Mouse (Mus musculus): ENCODE results near the gene Plp2. TPM values are rescaled to one million over a fixed set of nuclear protein-coding genes. Genes with fewer than 3 reads are reported as not detected.

Gene Plp2
- polyA plus RNA-seq, 1 experiment: 29.3 TPM

DNA sequence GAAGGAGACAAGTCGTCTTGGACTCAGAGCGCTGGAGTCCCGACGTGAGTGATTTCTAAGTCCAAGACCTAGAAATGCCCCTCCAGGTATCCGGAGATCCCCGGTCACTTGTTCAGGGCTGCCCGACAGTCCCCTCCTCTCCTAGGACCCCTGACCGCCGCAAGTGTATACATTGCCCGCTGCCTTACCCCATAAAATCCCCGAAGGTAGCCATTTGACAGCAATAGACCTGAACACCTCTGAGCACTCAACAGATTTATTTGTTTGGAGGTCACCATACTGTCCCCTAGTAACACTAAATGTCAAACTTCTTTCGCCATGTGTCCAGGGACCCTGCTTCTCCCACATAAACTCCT, 8.8 kb upstream of the Plp2 start:
- H3K36me3 ChIP-seq (replicated peaks; ENCODE audit: low read length): no peaks in the 10 kb centered on the region
- peak overlapping the region; percentile 89 for H3K4me3 ChIP-seq (replicated peaks)
- peaks cover 17% of the 10 kb centered on the region for H3K27me3 ChIP-seq (replicated peaks)
- H3K4me1 ChIP-seq: peaks cover 6% of the 10 kb centered on the region; the same call in 1 of the 2 replicates
- no peaks in the 10 kb centered on the region for H3K9me3 ChIP-seq
- TF ChIP-seq GATA1 (IDR thresholded peaks at IDR 0.05; ENCODE audit: borderline replicate concordance, low read length) (no peak), FLI1 (IDR thresholded peaks at IDR 0.05; ENCODE audit: low read length) (no peak)

- Histone ChIP-seq H3K4me1 (peaks cover 11% of the 10 kb centered on the region), H3K9me3 (no peaks in the 10 kb centered on the region), H3K36me3 (replicated peaks; ENCODE audit: low read length) (no peaks in the 10 kb centered on the region), H3K27me3 (replicated peaks) (peaks cover 21% of the 10 kb centered on the region), H3K4me3 (replicated peaks) (peak overlapping the region; percentile 89)
- no peak for TF ChIP-seq FLI1 (IDR thresholded peaks at IDR 0.05; ENCODE audit: low read length)
- no peak for TF ChIP-seq GATA1 (IDR thresholded peaks at IDR 0.05; ENCODE audit: borderline replicate concordance, low read length)
Measured at GRCm38 (mm10) chrX:7679405-7680056, 8.3 kb upstream of the Plp2 start.

DNA sequence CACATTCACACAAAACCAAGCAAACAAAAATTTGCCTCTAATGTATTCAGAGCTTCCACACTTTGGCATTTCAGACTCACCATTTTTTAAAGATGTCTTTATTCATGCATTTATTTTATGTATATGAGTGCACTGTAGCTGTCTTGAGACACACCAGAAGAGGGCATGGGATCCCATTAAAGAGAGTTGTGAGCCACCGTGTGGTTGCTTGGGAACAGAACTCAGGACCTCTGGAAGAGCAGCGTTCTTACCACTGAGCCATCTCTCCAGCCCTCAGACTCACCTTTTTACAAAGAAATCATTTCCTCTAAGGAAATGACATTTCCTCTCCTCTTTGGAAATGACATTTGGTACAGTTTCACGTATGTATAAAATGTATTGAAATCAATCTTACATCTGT, 7.8 kb upstream of the Plp2 start:
- TF ChIP-seq FLI1 (IDR thresholded peaks at IDR 0.05; ENCODE audit: low read length) (no peak), GATA1 (IDR thresholded peaks at IDR 0.05; ENCODE audit: borderline replicate concordance, low read length) (no peak)
- peaks cover 21% of the 10 kb centered on the region for H3K27me3 ChIP-seq (replicated peaks)

GRCm38 (mm10) chrX:7675001-7675380, 3.8 kb upstream of the Plp2 start:
- Histone ChIP-seq H3K4me1 (peaks cover 37% of the 10 kb centered on the region), H3K9me3 (no peaks in the 10 kb centered on the region; the same call in 1 of the 2 replicates), H3K4me3 (replicated peaks) (no peak overlapping the region), H3K27me3 (replicated peaks) (peaks cover 32% of the 10 kb centered on the region), H3K36me3 (replicated peaks; ENCODE audit: low read length) (no peaks in the 10 kb centered on the region)
- TF ChIP-seq GATA1 (IDR thresholded peaks at IDR 0.05; ENCODE audit: borderline replicate concordance, low read length): no peak
- TF ChIP-seq FLI1 (IDR thresholded peaks at IDR 0.05; ENCODE audit: low read length): no peak

More for the DNA sequence above, 7.8 kb upstream of the Plp2 start:
- no peaks in the 10 kb centered on the region for H3K9me3 ChIP-seq
- H3K36me3 ChIP-seq (replicated peaks; ENCODE audit: low read length): no peaks in the 10 kb centered on the region
- H3K4me3 ChIP-seq (replicated peaks): no peak overlapping the region
- H3K4me1 ChIP-seq: peaks cover 17% of the 10 kb centered on the region

- Histone ChIP-seq H3K9me3 (no peaks in the 10 kb centered on the region; the same call in 1 of the 2 replicates), H3K36me3 (replicated peaks; ENCODE audit: low read length) (no peaks in the 10 kb centered on the region), H3K4me1 (peaks cover 35% of the 10 kb centered on the region), H3K27me3 (replicated peaks) (peaks cover 32% of the 10 kb centered on the region), H3K4me3 (replicated peaks) (peak overlapping the region; percentile 85)
- TF ChIP-seq FLI1 (IDR thresholded peaks at IDR 0.05; ENCODE audit: low read length) (no peak), GATA1 (IDR thresholded peaks at IDR 0.05; ENCODE audit: borderline replicate concordance, low read length) (no peak)
Measured at GRCm38 (mm10) chrX:7674284-7675000, 3.3 kb upstream of the Plp2 start.

DNA sequence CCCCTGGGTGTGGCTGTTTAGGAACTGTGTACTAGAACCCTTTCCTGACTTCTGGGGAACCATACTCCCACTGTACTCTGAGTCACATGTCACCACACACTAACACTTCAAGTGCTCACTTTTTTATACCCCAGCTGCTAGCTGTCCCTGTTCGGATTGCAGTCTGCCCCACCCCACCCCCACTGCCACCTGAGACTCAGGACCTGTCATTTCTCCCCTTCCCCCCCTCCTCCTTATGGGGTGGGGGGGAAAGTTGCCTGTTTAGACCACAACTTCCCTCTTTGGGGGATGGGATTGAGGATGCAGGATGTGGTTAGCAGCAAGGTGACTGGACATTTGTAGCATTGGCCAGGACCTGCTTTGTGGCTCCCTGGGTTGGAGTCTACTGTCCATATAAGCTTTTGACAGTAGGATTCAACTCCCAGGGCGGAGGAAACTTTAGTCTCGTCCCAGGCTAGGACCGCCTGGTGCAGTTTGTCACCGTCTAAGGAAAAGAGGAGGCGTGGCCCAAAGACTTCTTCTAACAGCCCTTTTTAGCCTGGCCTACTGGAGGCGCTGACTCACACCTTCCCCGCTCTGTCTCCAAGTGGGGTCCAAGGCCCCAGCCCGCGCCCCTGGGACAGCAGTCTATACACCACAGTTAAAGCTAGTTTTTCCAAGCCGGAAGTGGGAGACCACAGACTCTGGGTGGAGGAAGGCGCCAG, 2.5 kb upstream of the Plp2 start:
- Histone ChIP-seq H3K4me1 (peaks cover 34% of the 10 kb centered on the region), H3K27me3 (replicated peaks) (peaks cover 34% of the 10 kb centered on the region), H3K4me3 (replicated peaks) (peak overlapping the region; percentile 85), H3K36me3 (replicated peaks; ENCODE audit: low read length) (no peaks in the 10 kb centered on the region), H3K9me3 (no peaks in the 10 kb centered on the region; the same call in 1 of the 2 replicates)
- no peak for TF ChIP-seq FLI1 (IDR thresholded peaks at IDR 0.05; ENCODE audit: low read length)
- no peak for TF ChIP-seq GATA1 (IDR thresholded peaks at IDR 0.05; ENCODE audit: borderline replicate concordance, low read length)

GRCm38 (mm10) chrX:7672739-7673138, 1.5 kb upstream of the Plp2 start:
- TF ChIP-seq GATA1 (IDR thresholded peaks at IDR 0.05; ENCODE audit: borderline replicate concordance, low read length) (no peak), FLI1 (IDR thresholded peaks at IDR 0.05; ENCODE audit: low read length) (no peak)
- peaks cover 34% of the 10 kb centered on the region for H3K4me1 ChIP-seq
- peaks cover 34% of the 10 kb centered on the region for H3K27me3 ChIP-seq (replicated peaks)
- H3K4me3 ChIP-seq (replicated peaks): no peak overlapping the region
- no peaks in the 10 kb centered on the region for H3K36me3 ChIP-seq (replicated peaks; ENCODE audit: low read length)
- H3K9me3 ChIP-seq: no peaks in the 10 kb centered on the region; the same call in 1 of the 2 replicates

GRCm38 (mm10) chrX:7670390-7670881, 754 bp downstream of the Plp2 start:
- no peaks in the 10 kb centered on the region for H3K36me3 ChIP-seq (replicated peaks; ENCODE audit: low read length)
- H3K9me3 ChIP-seq: no peaks in the 10 kb centered on the region; the same call in 1 of the 2 replicates
- peaks cover 34% of the 10 kb centered on the region for H3K4me1 ChIP-seq
- TF ChIP-seq FLI1 (IDR thresholded peaks at IDR 0.05; ENCODE audit: low read length) (no peak), GATA1 (IDR thresholded peaks at IDR 0.05; ENCODE audit: borderline replicate concordance, low read length) (no peak)
- H3K27me3 ChIP-seq (replicated peaks): peaks cover 28% of the 10 kb centered on the region
- peak overlapping the region; percentile 90 for H3K4me3 ChIP-seq (replicated peaks)

DNA sequence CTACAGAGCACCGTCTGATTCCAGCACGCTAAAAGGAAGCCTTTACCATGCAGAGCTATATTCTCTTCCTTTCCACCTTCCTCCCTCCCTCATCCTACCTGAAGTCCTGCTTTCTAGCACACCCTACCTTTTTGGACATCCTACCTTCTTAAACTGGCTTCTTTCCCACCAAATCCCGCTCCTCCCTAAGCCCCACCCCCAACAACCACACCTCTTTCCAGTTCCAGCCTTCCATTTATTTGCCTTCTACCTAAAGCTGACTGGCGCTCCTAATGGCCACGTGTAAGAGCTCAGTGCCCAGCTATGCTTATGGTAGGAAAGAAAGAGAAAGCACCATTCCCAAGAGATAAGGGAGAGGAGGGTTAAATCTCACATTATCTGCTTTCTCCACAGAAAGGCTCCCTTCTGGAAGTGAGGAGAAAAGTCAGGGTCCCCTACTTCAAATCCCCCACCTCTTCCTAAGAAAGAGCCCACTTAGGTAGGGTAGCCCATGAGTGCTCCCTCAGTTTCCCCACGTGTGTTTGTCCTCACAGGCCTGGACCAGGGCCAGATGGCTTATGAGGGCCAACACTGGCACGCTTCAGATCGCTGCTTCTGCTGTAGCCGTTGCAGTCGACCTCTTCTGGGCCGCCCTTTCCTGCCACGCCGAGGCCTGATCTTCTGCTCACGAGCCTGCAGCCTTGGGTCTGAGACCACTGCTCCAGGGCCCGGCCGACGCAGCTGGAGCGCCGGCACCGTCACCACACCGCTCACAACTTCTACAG, 5.3 kb downstream of the Plp2 start:
- TF ChIP-seq FLI1 (IDR thresholded peaks at IDR 0.05; ENCODE audit: low read length) (no peak), GATA1 (IDR thresholded peaks at IDR 0.05; ENCODE audit: borderline replicate concordance, low read length) (no peak)
- Histone ChIP-seq H3K4me3 (replicated peaks) (no peak overlapping the region), H3K27me3 (replicated peaks) (peaks cover 21% of the 10 kb centered on the region), H3K4me1 (peaks cover 12% of the 10 kb centered on the region), H3K9me3 (no peaks in the 10 kb centered on the region; the same call in 1 of the 2 replicates), H3K36me3 (replicated peaks; ENCODE audit: low read length) (no peaks in the 10 kb centered on the region)
